Mouse (Mus musculus): ENCODE data around the gene Nupr1. TPM values are rescaled to one million over a fixed set of nuclear protein-coding genes. Genes with fewer than 3 reads are reported as not detected.
"Not testable (repeated sequence)": the region's sequence is repeated elsewhere in the genome, so short reads cannot be mapped to it uniquely, and the experiment has no call there.

Nupr1 gene
- total RNA-seq, 2 experiments from 2014 or later, result 10.6 to 14.2 TPM

DNA sequence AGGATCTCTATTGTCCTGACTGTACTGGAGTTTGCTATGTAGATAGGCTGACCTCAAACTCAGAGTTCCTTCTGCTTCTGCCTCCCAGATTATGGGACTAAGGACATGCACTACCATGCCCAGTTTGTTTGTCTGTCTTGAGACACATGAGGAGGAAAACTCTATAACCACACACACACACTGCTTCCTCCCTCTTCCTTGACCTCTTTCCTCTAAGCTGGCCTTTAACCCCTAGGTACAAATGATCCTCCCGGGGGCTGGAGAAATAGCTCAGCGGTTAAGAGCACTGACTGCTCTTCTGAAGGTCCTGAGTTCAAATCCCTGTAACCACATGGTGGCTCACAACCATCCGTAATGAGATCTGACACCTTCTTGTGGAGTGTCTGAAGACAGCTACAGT lies 13.7 kb upstream of the Nupr1 start:
- no peak for DNase-seq

DNA sequence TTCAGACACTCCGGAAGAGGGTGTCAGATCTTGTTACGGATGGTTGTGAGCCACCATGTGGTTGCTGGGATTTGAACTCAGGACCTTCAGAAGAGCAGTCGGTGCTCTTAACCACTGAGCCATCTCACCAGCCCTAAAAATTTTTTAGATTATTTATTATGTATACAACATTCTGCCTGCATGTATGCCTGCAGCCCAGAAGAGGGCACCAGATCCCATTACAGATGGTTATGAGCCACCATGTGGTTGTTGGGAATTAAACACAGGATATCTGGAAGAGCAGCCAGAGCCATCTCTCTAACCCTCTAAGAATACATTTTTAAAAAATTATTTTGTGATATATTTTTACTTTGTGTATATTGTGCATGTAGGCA lies 12.6 kb upstream of the Nupr1 start:
- DNase-seq, result not testable (repeated sequence)

DNA sequence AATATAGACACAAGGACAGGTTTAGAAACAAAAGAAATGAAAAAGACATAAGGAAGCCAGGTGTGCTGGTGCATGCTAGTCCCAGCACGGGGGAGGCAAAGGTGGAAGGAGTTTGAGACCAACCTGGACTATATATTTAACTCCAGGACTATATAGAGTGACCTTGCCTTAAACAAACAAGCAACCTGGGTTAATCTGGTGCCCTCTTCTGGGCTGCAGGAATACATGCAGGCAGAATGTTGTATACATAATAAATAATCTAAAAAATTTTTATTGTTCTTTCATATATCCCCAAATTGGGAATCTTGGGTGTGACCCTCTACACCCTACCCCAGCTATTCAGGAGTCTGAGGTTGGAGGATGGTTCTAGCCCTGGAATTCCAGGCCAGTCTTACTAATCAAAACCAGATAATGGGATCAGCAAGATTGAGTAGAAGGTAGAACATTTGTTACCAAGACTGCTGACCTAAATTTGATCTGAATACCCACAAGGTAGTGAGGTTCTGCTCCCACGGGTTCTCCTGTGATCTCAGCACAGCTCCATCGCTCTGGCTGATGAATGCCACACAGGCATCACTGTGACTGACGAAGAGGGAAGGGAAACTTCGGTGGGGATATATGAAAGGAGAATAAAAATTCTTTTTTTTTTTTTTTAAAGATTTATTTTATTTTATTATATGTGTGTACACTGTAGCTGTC lies 12.0 kb upstream of the Nupr1 start:
- no peak for DNase-seq

DNA sequence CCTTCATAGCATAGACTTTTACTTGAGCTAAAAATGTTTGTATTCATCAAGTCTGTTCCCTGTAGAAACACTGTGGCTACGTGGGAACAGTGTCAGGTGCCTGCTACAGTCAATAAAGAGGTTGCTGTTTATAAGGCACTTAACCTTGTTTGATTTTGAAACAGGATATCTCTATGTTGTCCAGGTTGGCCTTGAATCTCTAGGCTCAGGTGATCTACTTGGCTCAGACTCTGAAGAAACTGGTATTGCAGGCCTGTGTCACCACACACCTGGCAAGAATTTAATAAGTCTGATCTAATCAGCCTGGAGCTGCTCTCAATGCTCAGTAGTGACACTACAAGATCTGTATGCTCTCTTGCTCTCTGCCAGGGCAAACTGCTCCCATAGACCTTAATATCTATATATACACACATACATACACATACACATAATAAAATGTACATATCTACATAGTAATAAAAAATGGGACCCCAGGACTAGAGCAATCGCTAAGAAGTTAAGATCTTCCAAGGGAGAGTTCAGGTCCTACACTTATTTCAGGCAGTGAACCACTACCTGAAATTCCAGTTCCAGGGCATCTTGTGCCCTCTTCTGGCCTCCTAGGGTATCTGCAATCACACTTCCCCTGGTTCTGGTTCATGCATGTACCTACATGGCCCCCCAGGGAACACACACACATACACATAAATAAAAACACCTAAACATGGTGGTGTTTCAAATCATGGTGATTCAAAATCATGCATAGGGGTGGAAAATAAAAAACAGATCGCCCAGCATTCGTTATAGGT lies 6.3 kb upstream of the Nupr1 start:
- DNase-seq, result no peak

DNA sequence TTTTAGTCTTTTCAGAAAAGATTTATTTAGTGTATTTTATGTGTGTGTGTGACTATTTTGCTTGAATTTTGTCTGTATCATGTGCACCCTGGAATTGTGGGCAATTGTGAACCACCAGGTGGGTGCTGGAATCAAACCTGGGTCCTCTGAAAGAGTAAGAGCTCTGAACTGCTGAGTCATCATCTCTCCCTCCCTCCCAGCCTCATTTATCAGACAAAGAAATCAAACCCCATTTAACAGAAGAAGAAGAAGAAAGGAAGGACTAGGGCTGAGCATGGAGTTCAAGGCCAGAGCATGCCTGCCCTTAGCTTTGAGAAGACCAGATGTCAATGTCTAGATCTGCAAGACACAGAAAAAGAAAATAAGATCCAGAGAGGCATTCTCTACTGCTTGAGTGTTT lies 4.7 kb upstream of the Nupr1 start:
- no peak for DNase-seq

DNA sequence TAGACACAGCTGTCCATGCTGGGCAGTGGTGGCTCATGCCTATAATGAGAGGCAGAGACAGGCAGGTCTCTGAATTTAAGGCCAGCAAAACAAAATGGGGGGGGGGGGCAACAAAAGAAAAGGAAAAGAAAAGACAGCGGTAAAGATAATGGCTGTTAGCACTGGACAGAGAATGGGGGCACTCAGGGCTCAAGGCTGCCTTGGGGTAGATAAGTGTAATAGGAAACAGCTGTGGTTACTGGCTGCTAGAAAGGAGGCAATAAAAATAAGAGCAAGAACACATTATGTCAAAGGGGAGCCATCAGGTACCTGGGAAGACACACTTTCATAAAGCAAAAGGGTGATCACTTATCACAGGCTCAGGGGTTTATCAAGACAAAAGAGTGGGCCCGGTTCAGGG lies 1.8 kb upstream of the Nupr1 start:
- DNase-seq, result no peak

DNA sequence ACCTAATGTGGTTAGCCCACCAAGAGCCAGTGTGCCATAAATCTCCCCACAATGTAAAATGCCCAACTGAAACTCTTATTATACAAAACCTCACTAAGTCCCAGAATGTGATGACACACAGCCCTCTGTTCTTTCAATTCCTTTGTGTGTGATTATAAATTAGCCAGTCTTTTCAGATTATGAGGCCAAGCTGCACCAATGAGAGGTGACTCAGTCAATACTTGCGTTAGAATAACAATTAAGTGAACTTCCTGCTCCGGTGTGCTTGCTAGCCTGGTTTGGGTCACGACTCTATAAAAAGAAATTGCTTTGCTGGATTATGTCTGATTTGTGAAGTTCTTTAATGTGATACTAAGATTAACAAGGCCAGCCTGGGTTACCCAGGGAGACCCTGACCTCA lies 746 bp downstream of the Nupr1 start:
- no peak for DNase-seq

DNA sequence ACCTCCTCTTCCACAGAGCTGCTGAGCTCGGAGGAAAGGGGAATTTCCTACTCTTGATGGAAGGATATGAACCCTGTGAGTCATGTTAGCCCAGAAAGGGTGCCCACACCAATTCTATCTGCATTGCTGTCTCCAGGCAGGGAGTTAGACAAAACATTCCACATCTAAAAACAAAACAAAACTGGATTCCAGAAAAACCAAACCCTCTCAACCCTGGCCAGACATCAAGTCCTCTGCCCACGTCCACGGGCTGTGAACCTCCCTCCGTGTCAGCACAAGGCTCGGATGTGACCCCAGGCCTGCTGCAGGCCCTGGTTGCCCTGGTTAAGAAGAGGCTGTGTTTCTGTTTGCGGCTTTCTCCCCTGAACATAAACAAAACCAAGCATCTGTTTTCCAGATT lies 2.5 kb downstream of the Nupr1 start:
- DNase-seq, result no peak

DNA sequence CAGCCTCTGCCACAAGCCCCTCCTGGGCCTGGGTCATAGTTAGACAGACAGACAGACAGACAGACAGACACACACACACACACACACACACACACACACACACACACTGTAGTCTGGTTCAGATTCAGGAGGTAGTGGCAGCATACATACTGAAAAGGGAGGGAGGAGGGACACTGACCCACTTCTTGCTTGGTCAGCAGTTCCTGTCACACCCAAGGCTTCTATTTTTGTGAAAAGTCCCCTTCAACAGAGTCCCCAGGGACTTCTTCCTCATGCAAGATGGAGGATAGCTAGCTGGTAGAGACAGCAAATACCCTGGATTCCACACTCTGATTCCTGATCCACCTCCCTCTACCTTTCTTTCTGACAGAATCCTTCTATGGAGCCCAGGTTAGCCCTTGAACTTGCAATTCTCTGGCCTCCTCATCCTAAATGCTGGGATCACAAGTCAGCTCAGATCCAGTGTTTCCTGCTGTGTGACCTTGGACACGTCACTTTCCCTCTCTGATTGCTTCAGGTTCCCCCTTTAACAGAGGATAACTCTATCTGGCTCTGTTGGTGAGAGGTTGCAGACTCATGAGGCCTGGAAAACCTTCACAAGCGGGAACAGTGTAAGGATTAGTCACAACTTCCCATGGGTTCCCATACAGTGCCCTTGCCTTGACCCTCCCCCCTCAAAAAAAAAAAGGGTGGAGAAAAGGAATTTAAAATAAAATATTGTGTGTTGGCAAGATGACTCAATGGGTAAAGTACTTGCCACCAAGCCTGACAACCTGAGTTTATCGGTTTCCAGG lies 4.7 kb downstream of the Nupr1 start:
- DNase-seq, result no peak

DNA sequence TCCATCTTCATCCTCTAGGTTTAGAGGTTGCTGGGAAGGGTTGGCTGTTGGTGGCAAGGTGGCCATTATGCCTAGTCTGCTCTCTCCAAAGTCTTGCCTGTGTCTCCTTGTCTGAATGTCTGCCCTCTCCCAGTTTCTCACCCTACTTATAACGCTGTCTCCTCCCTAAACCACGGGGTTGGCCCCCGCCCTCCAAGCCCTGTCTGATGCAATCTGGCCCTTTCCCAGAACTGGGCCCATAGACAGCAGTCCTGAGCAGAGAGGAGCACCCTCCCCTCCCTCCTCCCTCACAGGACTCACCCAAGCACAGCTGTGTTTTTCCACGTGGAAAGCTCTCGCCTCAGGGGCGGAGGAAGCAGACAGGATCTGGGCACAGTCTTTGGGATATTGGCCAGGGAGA lies 5.3 kb downstream of the Nupr1 start:
- peak; percentile 89 for DNase-seq

DNA sequence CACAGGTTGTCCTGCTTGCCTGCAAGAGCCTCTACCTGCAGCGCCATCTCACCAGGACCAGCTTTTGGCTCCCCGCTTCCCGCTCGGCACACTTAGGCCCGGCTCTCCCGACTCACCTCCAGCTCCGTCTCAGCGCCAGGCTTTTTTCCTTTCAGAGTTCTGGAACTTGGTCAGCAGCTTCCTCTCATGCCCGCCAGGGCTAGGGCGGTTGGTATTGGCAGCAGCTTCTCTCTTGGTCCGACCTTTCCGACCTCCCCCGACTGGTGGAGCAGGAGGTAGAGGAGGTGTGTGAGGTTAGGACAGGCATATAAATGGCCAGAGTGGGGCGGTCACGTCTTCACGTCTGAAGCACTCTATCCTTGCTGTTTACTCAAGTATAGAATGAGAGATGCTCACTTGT lies 5.9 kb downstream of the Nupr1 start:
- DNase-seq, result no peak

DNA sequence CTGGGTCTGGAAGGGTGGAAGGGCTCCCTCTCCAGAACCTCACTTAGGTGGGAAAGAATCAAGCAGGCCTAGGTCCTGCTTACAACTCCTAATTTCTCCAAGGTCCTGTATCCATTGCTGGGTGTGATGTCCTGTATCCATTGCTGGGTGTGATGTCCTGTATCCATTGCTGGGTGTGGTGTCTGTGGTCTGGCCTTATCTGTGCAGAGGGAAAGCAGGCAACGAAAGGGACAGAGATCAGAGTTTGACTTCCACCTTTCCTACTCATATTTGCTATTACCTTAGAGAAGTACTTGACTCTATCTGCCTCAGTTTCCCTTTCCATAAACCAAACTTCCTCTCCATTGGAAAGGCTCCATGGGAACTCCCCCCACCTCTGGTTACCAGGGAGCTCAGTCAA lies 7.3 kb downstream of the Nupr1 start:
- no peak for DNase-seq

DNA sequence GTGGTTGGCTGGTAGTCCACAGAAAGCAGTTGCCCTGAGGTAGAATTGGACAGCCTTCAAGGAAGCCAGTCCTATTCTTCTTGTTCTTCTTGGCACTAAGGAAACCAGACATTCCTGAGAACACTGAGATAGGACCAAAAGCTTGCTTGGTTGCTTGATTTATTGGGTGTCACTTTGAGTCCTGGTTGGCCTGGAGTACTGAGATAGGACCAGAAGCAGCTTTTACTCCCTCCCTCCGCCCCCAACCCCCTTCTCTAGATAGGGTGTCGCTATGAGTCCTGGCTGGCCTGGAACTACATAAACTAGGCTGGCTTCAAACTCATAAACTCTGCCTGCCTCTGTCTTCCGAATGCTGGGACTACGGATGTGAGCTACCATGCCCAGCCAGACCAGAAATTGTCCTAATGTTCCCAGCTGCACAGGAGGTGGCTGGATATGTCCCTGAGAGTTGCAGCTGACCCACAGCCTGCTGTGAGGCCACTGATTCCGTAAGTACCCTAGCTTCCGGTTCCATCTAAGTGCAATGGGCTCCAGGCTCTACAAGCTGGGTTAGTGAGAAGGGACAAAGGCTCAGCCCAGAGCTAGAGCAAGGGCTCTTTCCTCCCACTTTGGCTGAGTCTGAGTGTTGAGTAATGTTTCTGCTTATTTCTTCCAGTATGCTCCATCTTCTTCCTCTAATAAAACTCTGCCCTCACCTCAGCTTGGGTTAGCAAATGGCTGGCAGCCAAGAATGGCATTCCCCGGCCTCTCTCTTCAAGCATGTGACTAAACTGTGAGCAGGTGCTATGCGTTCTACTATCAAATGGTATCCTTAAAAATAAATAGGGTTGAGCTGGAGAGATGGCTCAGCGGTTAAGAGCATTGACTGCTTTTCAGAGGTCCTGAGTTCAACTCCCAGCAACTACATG lies 9.0 kb downstream of the Nupr1 start:
- DNase-seq, result peak; percentile 16

DNA sequence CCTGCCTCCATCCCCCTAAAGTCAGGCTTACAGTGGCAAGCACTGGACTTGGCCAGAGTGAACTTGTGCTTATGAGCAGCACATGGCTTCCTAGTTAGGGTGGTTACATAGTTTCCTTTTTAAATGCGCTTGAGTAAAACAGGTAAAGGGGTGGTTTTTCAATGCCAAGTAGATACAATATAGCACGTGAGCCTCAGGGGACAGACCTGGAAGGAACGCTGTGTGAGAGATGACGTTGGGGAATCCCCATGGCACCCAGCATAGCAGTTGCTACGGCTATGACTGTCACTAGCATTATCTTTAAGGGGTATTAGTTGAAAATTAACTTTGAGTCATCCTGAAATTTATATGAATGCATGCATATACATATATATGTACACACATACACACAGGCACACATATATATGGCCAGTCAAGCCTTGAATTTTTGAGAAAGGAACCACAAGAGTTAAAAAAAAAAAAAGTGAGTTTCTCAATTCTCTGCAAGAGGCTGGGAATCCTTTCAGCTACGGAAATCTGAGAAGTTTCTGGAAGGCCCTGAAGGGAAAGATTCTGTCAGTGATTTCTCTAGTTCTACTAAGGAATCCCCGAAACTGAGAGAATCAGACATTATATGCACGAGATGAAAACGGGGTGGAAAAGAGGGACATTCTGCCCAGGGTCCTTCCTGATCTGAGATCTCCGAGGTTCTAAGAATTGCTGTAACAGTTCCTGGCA lies 10.9 kb downstream of the Nupr1 start:
- no peak for DNase-seq

DNA sequence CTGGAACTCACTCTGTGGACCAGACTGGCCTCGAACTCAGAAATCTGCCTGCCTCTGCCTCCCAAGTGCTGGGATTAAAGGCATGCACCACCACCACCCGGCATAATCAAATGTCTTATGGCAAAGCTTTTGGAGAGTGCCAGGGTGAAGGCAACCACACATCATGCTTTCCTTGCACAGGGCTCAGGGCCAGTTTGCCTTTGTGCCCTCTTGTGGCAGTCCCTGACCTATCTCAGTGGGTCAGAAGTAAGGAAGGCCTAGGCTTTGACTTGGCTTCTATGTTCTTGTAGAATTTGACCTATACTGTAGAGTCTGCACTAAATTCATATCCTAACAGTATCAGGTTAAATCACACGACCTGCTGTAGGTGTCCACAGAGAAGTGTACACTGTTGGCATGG lies 14.0 kb downstream of the Nupr1 start:
- no peak for DNase-seq

DNA sequence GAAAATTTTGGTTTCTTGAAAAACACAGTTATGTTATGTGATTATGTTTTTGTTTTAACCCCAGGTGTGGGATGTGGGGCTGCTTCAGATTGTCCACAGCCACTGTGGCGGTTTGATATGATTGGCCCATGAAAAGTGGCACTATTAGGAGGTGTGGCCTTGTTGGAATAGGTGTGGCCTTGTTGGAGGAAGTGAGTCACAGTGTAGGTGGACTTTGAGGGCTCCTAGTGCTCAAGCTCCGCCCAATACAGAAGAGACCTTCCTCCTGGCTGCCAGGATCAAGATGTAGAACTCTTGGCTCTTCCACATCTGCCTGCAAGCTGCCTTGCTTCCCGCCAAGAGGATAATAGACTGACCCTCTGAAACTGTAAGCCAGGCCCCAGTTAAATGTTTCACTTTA lies 17.9 kb downstream of the Nupr1 start:
- DNase-seq, result no peak

DNA sequence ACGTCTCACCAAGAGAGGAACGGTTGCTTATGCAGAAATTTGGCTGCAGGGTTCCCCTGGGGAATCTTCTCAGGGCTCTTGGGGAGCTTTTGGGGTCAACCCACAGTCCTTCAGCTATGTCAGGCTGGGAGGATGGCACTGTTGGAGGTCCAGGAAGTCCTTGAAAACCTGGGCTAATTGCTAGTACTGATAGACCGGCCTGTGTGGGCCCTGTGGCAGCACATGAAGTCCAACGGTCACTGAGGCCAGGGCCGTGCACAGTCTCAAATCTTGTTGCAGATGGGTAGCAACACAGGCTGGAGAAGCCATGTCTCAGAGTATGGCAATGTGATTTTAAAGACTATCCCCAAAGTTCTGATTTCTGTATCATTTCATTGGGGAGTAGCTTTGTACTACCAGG lies 22.9 kb downstream of the Nupr1 start:
- no peak for DNase-seq

DNA sequence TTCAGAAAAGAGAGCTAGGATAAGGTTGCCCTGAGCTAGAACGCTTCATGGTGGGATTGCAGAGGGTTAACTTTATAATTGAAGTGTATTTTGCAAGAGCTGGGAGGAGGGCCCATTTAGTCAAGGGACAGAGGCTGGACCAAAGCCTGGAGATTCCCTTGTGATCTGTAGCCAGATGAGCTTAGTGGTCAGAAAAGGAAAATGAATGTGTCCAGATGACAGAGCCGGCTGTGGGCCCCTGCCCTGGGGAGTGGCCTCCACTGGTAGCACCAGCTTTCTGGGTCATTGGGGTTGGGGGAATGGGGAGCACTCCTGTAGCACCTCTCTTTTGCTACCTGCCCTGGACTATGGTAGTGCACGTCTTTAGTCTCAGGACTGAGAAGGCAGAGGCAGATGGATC lies 23.6 kb downstream of the Nupr1 start:
- peak; percentile 78 for DNase-seq

DNA sequence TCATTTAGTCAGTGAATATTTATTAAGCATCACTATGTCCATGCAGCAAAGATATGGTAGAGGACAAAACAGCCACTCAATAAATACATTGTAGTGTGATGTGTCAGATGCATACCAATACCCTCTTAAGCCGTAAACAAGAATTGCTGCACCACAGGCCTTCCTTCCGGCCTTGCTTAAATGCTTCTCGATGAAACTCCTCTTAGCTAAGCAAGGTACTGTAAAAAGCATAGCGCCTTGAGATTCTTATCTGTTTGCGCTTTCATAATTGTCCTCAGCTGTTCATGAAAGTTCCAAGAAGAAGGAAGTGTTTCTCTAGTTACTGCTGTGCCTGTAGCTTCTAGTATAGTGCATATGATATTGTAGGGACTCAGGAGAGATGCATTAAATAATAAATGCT lies 24.1 kb downstream of the Nupr1 start:
- DNase-seq, result no peak

DNA sequence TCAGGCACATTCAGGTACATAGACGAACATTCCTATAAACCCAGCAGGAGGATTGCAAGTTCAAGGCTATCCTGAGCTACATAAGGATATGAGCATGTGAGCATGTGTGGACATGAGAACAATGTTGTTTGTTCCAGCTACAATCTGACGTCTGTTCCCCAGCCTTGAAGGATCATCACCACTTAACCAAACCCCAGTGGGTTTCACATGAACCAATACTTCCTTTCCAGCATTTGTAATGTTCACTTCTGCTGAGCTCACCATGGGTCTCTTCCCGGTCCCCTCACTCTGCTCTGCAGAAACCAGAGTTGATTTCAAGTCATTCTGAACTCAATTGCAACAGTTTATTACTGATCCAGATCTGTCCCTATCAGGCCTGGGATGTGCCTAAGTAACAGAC lies 28.0 kb downstream of the Nupr1 start:
- DNase-seq, result no peak

DNA sequence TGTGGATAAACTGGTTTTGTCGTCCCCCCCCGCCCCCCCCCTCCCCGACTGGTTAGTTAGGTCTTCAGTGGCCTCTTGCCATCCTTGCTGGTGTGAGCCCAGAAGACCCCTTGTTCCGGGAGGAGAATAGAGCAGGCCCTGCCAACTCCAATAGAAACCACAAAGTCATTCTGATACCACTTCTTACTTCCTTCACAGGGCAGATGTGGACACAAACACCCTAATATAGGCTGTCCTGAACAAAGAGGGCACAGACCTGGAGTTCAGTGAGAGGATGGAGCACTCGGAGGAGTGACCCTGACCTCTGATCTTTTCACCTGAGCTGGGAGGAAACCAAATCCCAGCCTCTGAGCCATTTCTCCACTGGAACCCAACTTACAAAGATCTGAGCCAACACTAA lies 28.8 kb downstream of the Nupr1 start:
- no peak for DNase-seq

DNA sequence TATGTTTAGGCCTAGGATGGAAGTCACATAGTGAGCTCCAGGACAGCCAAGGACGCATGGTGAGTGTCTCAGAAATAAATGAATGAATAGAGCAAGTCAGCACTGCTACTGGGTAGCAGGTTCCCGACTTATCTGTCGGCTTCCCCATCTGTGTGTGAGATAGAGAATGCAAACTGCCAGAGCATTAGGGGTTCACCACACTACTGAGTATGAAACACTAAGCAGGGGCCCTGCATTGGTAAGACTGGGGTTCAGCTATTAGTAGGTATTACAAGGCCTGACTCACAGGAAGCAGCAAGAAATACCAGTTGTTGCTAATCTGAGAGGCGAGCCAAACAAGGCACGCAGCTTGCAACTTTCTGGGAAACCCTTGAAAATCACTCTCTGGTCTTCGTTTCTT lies 31.7 kb downstream of the Nupr1 start:
- DNase-seq, result no peak

Measured in gastrocnemius, postnatal 25 days (tissue).